Mouse (Mus musculus) spleen, adult 2 months (tissue): ENCODE results near the gene Elovl1.

Experiments
- CTCF ChIP-seq: fragments of 200-500 bp; IDR thresholded peaks from 2 replicates; pipeline ENCODE4 v1.5.1; 2011; ENCODE audit warnings: mild to moderate bottlenecking, inconsistent platforms; ENCODE audit not compliant: insufficient read depth, insufficient read length, insufficient replicate concordance; ENCODE audit errors: extremely low read depth
- POLR2A ChIP-seq: fragments of 200-500 bp; IDR thresholded peaks from 2 replicates; pipeline ENCODE4 v1.6.1; 2011; ENCODE audit warnings: low read depth, low read length, inconsistent platforms

- no peak for TF ChIP-seq CTCF
- no peak for TF ChIP-seq POLR2A
These were observed 18.7 kb downstream of the Elovl1 start for GRCm38 (mm10) chr4:118446415-118447153.
